Mouse (Mus musculus): ENCODE measurements around the gene Casq2.

DNA sequence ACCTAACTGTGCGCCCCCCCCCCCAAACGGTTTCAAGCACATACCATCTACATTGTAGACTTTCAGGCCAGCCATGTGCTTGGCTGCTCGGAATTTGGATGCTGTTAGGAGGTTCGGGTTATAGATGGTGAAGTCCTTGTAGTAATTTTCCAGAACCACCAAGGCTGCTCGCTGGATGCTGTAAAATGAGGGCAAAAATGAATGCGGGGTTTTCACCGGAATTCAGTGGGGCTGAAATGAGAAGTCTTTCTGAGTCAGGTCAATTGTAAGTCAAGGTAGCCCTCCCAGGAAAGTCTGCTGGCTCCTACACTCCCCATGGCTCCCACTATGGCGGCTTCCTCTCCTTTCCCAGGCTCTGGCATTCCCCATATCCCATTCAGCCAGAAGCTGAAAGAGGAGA lies 80.6 kb downstream of the Casq2 start:
- TF ChIP-seq REST (IDR thresholded peaks at IDR 0.05; ENCODE audit: insufficient read depth, insufficient read length) (no peak), SRF (IDR thresholded peaks at IDR 0.05; ENCODE audit: control insufficient read depth, insufficient read length, low read depth) (no peak)

All from myocyte (in vitro differentiated cells).